Mouse (Mus musculus) right cerebral cortex, postnatal 4 days (tissue): ENCODE data around the gene Stac.

Source experiments
- DNase-seq: peaks from one replicate; pipeline ENCODE4 v3.0.0-alpha.2; 2022

Gene Stac

DNA sequence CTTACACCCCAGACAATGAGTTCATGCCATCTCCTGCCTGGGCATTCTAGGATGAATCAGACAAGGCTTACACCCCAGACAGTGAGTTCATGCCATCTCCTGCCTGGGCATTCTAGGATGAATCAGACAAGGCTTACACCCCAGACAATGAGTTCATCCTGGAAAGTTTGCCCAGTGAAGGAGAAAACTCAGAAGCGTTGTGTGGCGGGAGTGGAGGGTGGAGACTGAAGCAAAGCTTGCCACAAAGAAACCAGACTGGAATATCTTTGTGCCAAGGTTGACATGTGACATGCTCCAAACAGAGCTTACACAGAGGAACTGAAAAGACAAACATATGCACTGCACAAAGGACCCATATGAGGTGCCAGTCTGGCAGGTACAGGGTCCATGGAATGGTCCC lies 102.6 kb downstream of the Stac start:
- no peak for DNase-seq

DNA sequence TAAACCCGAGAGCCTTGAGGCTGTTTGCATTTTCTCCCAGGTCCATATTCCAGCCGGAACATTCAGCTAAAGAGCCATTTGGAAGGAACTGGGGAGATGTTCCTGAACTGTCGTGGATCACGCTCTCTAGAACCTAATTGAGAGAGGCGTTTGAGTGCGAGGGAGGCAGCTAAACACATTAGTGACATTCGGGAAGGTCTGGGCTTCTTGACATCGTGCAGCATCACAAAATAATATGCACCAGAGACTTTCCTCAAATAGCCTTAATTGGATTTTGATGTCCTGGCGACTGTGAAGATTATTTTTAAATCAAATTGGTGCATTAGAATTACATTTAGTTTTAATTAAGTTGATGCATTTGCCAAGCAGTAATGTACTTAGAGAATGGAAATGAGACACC lies 111.4 kb downstream of the Stac start:
- no peak for DNase-seq

DNA sequence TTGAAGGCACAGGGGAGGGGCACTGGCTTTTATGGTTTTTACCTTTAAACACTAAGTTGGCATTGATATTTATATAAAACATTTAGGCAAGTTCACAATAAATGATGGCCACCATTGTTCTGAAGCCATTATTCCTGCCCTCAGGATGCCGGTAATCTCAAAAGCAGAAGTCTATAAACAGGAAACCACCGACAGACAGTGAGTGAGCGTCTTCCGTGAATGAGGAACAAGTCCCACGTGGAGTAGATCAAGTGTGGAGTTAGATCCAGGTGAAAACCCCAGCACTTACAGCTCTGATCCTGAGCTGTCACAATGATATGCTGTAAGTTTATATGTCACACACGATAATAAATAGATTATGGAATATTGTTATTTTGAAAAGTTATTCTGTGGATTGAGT lies 112.7 kb downstream of the Stac start:
- no peak for DNase-seq

- no peak for DNase-seq
Observed at GRCm38 (mm10) chr9:111575889-111576288, 114.3 kb downstream of the Stac start.

DNA sequence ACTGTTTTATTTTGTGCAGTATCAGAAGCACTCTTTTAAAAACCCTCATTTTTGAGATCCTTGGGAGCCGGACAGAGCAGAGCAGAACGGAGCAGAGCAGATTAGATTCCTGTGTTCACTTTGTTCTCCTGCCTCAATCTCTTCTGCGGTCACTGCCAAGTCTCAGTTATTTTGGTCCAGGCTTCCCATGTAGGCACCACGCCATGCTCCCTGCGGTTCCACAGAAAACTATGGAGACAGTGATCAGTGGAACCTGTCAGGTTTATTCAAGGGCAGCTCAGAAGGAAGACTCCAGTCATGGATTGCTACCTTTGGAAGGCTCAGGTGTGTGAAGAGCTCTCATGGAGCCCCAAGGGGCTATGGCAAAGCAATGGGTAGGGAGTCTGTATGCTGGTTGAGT lies 116.3 kb downstream of the Stac start:
- no peak for DNase-seq

GRCm38 (mm10) chr9:111571619-111572018 lies 118.5 kb downstream of the Stac start:
- peak; percentile 8 for DNase-seq

DNA sequence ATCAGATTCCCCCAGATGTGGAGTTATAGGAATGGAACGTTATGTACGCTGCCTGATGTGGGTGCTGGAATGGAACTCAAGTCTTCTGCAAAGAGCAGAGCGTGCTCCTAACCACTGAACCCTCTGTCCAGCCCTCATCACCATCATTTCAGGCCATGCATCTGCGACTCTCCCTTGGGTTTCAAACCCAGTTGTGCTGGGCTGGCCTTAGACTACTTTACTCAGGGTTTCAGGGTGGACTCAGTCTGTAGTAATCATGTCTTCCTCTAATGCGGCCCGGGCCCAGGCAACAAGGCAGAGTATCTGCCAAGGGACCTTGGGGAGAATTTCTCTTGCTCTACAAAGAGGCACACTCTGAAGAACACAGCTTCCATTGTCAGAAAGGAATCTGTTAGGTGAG lies 126.0 kb downstream of the Stac start:
- no peak for DNase-seq

- no peak for DNase-seq
Observed at GRCm38 (mm10) chr9:111563226-111563625, 126.9 kb downstream of the Stac start.

DNA sequence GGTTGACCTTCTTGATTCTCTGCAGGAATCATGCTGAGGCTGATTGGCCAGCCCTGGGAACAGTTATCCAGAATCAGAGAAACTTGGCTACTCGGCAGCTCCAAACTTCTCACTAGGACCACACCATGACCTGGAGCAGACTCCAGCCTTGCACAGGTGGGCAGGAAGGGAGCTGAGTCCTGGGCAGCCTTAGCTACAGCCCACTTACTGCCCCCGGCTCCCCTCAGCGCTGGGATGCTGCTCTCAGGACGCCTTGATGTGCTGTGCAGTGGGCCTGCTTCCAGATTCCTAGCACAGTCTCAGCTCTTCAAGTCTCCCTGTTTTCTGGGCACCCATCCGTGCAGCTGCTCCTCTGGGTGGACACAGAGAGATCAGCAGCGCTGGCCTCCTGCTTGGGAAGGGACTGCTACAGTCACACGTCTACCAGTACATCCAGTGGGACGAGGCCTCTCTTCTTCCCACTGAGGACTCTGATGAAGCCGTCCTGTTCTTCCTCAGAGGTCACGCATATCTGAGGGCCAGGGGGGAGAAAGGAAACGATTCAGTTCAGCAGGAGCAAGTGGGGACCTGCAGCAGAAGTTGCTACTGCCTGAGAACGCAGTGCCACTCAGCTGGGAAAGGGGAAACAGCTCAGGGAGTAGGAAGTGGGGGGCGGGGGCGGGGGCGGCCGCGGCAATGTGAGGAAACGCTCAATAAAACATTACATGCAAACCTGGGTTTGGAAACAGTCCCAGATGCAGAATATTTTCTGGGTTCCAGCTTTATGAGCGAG lies 127.7 kb downstream of the Stac start:
- DNase-seq: no peak

DNA sequence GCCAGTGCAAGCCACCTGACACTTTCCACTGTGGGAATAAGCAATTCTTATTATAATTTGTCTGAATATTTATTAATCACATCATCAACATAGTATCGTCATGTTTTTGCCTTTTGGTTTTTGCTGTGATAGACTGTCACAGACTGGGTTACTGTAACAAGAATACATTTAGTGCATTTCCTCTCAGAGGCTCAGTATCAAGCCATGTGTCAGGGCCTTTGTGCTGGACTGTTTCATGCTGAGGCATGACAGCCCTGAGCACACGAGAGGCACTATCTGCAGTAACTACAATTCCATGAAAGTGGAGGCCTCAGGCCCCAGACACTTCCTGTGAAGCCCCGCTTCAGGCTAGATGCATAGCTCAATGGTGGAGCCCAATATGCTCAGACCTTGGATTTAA lies 133.4 kb downstream of the Stac start:
- no peak for DNase-seq

GRCm38 (mm10) chr9:111552865-111553264 lies 137.3 kb downstream of the Stac start:
- no peak for DNase-seq

GRCm38 (mm10) chr9:111551461-111552190 lies 138.5 kb downstream of the Stac start:
- peak; percentile 27 for DNase-seq

DNA sequence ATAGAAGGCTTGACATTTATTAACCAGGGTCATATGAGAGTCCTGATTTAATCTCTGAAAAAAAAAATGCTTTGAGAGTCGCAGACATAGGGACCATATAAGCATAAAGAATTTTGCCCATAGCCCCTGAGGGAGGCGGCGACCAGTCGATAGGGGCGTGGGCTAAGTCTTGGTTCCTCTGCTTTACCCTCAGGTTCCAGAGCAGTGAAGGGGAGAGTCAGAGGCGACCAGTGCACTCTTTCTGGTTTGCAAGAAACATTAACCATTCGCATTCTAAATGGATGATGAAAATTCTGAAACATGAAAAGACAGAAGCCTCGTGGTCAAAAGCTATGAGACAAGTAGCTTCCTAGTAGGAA lies 139.2 kb downstream of the Stac start:
- DNase-seq: no peak

DNA sequence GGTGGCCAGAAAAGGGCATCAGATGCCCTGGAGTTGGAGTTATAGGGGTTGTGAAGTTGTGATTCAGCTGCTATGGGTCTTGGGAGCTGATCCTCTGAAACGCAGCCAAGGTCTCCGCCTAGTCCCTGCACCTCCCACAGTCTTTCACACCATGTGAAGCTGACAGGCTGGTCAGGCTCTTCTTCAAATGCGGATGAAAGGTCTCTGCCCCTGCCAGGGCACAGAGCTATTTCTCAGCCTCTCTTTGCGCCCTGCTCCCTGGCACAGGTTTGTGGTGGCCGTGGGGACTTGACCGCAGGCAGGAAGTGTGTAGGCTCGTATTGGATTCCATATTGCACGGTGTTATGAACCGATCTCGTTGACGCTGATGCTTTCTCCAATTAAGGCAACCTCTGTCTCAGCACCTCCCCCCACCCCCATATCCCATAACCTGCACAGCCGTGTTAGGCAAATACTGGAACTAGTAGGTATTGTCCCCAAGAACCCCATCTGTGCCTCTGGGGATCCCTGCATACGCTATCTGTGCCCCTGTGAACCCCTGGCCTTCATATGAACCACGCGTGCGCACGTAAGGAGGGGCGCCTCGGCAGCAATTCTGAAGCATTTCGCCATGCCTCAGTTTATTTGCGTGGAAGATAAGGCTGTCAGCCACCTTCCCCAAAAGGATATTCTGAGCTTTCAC lies 139.7 kb downstream of the Stac start:
- no peak for DNase-seq

DNA sequence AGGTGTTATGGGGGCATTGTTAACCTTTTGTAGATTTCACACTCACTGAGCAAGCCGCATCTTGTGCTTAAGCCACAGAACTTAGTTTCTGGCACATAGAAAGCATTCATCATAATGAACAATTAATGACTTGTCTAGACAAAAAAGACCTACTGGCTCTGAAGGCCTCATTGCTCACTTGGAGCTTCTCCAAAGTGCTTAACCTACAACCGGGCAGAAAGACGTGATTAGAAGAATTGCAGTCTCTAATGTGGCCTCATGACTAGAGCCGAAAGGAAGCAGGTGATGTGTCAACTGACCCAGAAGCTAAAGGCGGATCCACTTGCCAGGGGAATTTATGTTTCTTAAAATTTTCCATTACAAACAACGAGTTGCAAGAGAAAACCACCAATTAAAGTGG lies 147.5 kb downstream of the Stac start:
- DNase-seq: no peak

DNA sequence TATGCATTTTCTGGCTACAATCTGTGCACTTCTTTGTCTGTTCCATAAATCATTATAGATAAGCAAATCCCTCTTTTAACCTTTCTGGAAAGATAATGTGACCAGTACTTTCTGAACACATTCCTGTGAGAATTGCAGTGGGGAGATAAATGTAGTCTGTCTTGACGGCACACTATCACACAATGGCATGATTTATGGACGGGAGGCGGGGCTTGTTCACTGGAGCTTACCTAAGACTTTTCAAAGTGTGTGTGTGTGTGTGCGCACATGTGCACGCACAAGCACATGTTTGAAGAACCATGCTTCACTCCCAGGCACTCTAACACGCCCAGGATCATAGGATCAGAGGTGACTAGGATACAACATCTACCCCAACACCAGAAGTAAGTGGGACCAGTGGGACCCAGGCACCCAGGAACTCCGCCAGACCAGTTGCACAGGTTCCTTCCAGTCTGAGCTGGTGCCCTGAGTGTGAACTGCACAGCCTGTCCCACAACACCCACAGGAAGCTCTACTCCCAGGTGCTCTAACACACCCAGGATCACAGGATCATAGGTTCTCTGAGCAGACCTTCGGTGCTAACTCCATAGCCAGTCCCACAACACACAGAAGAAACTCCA lies 154.6 kb downstream of the Stac start:
- DNase-seq: no peak

DNA sequence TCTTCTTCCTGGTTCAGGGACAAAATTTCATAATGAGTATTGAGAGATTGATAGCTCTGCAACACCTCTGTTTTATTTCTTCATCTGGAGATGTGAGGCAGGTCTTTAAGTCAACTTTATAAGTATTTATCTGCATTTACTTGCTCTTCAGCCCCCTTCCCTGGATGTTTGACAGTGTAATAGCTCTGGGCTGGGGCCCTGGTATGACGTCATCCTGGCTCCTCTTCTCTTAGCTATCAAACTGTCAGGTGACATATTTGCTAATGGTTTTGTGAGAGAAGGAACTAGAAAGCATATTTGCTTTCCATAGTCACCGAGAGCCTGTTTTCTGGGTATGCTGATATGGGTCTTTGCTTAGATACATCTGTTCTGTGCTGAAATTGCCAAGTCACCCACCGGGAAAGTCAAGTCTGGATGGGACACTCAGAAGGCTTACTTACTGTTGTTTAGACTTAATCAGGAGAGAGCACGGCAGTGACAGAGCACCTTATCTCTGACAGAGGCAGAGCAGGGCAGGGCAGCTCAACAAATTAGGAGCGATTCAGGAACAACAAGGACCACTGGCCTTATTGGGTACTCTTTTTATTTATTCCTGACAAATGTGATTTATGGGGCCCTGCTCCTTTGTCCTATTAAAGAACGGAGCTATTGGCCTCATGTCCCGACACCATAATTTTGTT lies 155.3 kb downstream of the Stac start:
- no peak for DNase-seq

GRCm38 (mm10) chr9:111523871-111524270 lies 166.3 kb downstream of the Stac start:
- DNase-seq: no peak

GRCm38 (mm10) chr9:111523111-111523510 lies 167.0 kb downstream of the Stac start:
- DNase-seq: no peak

GRCm38 (mm10) chr9:111522226-111522625 lies 167.9 kb downstream of the Stac start:
- no peak for DNase-seq

GRCm38 (mm10) chr9:111515536-111515935 lies 174.6 kb downstream of the Stac start:
- DNase-seq: no peak

GRCm38 (mm10) chr9:111514586-111515473 lies 175.3 kb downstream of the Stac start:
- DNase-seq: no peak
